Mouse (Mus musculus) right cerebral cortex, adult 18-20 months (tissue): ENCODE measurements at regions not wholly inside any gene's neighbourhood (a gene's known extent, or its start where the extent isn't known, plus 50 kb on each side); places are given as distances from the start of the nearest gene placed in this dataset.

ENCODE experiments used
- DNase-seq: peaks from one replicate; pipeline ENCODE4 v3.0.0; 2022; ENCODE audit warnings: mixed read lengths

DNA sequence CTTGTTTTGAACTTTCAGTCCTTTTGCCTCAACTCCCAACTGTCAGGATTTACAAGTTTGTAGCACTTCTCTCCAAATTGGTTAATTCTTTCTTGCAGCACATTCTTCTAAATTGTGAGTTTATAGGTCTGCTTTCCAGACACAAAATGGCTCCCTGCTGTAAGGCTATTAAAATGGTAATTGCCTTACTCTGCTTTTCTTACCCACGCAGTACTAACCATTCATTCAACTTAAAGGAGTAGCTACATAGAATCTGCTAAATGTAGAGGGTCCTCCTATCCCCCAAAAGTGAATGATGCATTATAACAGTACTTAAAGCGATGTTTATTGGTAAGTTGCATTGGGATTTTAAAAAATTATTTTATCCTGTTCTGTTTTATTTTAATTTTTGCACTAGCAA lies 356.2 kb downstream of the Kif20b start:
- no peak for DNase-seq

DNA sequence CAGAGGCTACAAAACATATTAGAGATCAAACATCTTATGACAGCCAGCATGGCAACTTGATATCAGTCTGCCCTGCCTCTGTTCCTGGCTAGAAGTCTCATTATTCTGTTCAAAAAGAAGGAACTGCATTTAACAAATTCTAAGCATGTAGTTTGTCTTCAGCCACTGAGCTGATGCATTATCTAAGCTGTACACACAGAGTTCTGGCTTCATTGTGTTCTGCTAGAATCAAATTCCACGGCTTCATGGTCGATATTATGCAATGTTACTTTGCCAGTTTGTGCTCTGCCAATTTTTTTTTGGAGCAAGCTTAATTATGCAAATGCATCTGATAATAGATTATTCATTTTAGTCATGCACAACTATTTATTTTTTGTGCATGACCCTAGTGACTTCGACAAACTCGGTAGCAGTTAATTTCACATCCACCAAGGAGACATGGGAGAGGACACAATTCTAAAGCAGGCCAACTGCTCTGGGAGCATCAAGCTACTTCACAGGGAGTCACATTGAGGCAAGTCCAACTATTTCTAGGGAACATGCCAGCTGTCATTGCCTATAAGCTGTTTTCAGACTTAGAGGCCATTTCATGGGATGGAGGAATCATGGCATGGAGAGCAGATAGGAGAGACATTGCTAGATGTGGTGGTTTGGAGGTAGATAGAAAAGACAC lies 360.8 kb downstream of the Kif20b start:
- DNase-seq = no peak

DNA sequence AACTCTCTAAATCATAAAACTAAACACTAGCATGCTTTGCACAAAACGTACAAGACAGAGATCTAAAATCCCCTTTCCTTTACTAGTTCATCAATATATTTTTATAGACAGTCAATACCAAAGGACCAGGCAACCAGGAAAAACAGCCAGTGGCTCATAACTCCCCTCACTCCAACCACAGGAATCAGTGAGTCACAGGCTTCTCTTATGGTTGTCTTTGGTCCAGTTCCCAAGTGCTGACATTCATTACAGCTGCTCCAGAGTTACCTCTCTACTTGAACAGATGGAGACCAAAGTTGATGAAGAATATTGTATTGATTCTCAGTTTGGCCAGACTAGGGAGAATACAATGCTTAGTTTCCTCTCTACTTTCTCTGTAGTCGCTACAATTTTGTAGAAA lies 376.7 kb downstream of the Kif20b start:
- DNase-seq = no peak

DNA sequence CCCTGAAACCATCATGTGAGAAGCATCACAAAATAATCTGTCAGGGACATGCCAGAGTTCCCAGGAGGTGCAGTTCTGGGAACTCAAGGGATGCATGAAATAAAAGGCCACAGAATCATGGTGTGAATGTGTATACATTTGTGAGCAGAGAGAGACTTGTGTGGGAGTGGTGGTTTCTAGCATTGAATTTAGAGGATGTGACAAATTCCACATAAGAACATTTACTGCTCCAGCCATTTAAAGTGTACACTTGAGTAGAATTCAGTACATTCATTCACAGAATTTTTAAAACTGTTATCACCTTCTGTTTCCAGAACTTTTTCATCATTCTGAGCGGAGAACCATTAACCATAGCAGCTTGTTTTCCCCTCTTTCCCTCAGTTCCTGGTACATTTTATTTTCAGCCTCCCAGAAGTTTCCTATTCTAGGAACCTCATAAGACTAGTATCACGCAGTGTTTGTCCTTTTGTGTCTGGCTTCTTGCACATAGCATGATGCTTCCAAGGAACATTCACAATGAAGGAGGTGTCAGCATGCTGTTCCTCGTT lies 380.6 kb downstream of the Kif20b start:
- DNase-seq = peak; percentile 10
